Mouse (Mus musculus) lung, postnatal 0 days (tissue): Measurements from ENCODE around the gene Kif19a.

Source experiments
- CTCF ChIP-seq: IDR thresholded peaks from 2 replicates; pipeline ENCODE4 v1.5.1; 2016; ENCODE audit warnings: antibody characterized with exemption, mild to moderate bottlenecking
- EP300 ChIP-seq: IDR thresholded peaks from 2 replicates; pipeline ENCODE4 v1.6.1; 2016; ENCODE audit warnings: antibody characterized with exemption, mild to moderate bottlenecking, control low read depth

GRCm38 (mm10) chr11:114823199-114823725 is 58.1 kb downstream of the Kif19a start:
- TF ChIP-seq CTCF, result no peak
- TF ChIP-seq EP300, result no peak
